ENCODE assay signal across 8 mouse cellular contexts in the genomic region with DNA sequence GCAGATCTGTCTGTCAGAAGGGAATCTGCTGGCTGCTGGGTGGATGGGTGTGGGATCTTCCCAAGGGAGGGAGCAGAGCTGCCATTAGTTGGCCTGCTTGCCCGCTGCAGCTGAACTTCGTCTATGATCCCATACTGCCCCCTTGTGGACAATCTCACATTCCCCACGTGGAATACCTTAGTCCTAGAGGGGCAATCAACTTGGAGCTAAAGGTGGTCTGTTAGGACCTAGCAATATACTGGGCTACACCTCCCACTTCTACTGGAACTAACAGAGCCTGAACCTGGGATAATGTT. TPM values are rescaled to one million over a fixed set of nuclear protein-coding genes. Genes with fewer than 3 reads are reported as not detected.
A peak's percentile ranks its signal among the peaks of the same experiment; 100 is the strongest.
DNase-seq lines count a peak whose midpoint lies in the region; ATAC-seq lines count a peak whose summit lies in the region.

No protein-coding gene starts in this region.

- H3K27ac ChIP-seq in hindbrain, embryonic 15.5 days (replicated peaks): no peak overlapping the region

- H3K9me3 ChIP-seq in hindbrain, embryonic 15.5 days: no peaks in the 10 kb centered on the region

- H3K27me3 ChIP-seq in hindbrain, embryonic 15.5 days: peaks cover 7% of the 10 kb centered on the region; the same call in 1 of the 2 replicates

- H3K9ac ChIP-seq in hindbrain, embryonic 15.5 days: no peak overlapping the region; the same call in 1 of the 2 replicates

- H3K4me1 ChIP-seq in hindbrain, embryonic 15.5 days (replicated peaks): peaks cover 34% of the 10 kb centered on the region

- ATAC-seq in hindbrain, embryonic 15.5 days (ENCODE audit: low FRiP score, low read depth): peak; percentile 74

- DNase-seq in R1 (ENCODE audit: low read depth, low spot score): peak; percentile 92
- peak; percentile 94 to 95 for DNase-seq in cerebellum, postnatal 14 days
- DNase-seq in frontal cortex, postnatal 36 days (ENCODE audit: low spot score in 2 of 2): peak; percentile 84 to 92
- peak; percentile 82 to 84 for DNase-seq in layer of hippocampus, postnatal 36 days
- peak; percentile 96 for DNase-seq in lung, postnatal 36 days
- peak; percentile 82 for DNase-seq in retina, postnatal 7 days (ENCODE audit: low read depth, low spot score)
- peak; percentile 50 for DNase-seq in urinary bladder, adult 2 months (ENCODE audit: low spot score)

- WGBS in hindbrain, embryonic 15.5 days: 0% methylated on average over 3 of the region's 3 CpGs

- H3K4me2 ChIP-seq in hindbrain, embryonic 15.5 days: peak overlapping the region; percentile 41

- no peaks in the 10 kb centered on the region for H3K36me3 ChIP-seq in hindbrain, embryonic 15.5 days

- H3K4me3 ChIP-seq in hindbrain, embryonic 15.5 days: no peak overlapping the region

RNA-seq across cellular contexts. Expression of a gene that starts 7.4 kb away (rescaled TPM):
- polyA plus RNA-seq in hindbrain, embryonic 15.5 days (2015; fragmentation: Nextera tagmentation; extraction: Ambion mirVana): 620 and 631 TPM in 2 replicates
- total RNA-seq in layer of hippocampus, postnatal 36 days (2021): 100 to 1,000 TPM; 265 to 274 TPM
- polyA plus RNA-seq in urinary bladder, adult 2 months (2012; rRNA removed): 1,045 and 1,109 TPM in 2 replicates

RNA-seq across cellular contexts. Expression of a gene that starts 16.3 kb away (rescaled TPM):
- polyA plus RNA-seq in hindbrain, embryonic 15.5 days (2015; fragmentation: Nextera tagmentation; extraction: Ambion mirVana): 22.9 and 24.9 TPM in 2 replicates
- total RNA-seq in layer of hippocampus, postnatal 36 days (2021): 10 to 100 TPM; 11.3 to 15.5 TPM
- 7.8 and 10.2 TPM in 2 replicates for polyA plus RNA-seq in urinary bladder, adult 2 months (2012; rRNA removed)

RNA-seq across cellular contexts. Expression of a gene that starts 25.4 kb away (rescaled TPM):
- 9.2 and 11.3 TPM in 2 replicates for polyA plus RNA-seq in hindbrain, embryonic 15.5 days (2015; fragmentation: Nextera tagmentation; extraction: Ambion mirVana)
- 10 to 100 TPM; 11.3 to 11.9 TPM for total RNA-seq in layer of hippocampus, postnatal 36 days (2021)
- polyA plus RNA-seq in urinary bladder, adult 2 months (2012; rRNA removed): 69.6 and 84.4 TPM in 2 replicates

RNA-seq across cellular contexts. Expression of a gene that starts 25.7 kb away (rescaled TPM):
- 77.0 and 80.7 TPM in 2 replicates for polyA plus RNA-seq in hindbrain, embryonic 15.5 days (2015; fragmentation: Nextera tagmentation; extraction: Ambion mirVana)
- total RNA-seq in layer of hippocampus, postnatal 36 days (2021): 10 to 100 TPM; 38.5 to 41.0 TPM
- 44.9 and 46.9 TPM in 2 replicates for polyA plus RNA-seq in urinary bladder, adult 2 months (2012; rRNA removed)

RNA-seq across cellular contexts. Expression of a gene that starts 31.3 kb away (rescaled TPM):
- 246 and 264 TPM in 2 replicates for polyA plus RNA-seq in hindbrain, embryonic 15.5 days (2015; fragmentation: Nextera tagmentation; extraction: Ambion mirVana)
- 100 to 1,000 TPM; 175 to 176 TPM for total RNA-seq in layer of hippocampus, postnatal 36 days (2021)
- 42.5 and 47.9 TPM in 2 replicates for polyA plus RNA-seq in urinary bladder, adult 2 months (2012; rRNA removed)
